Mouse (Mus musculus) olfactory bulb, adult 2 months (tissue): ENCODE data around the gene Impdh2. TPM values are rescaled to one million over a fixed set of nuclear protein-coding genes. Genes with fewer than 3 reads are reported as not detected.

ENCODE experiments used
- H3K27ac ChIP-seq: fragments of 200-500 bp; 2 replicates; pipeline ENCODE4 v1.5.1; 2012; ENCODE audit warnings: low read depth, low read length; ENCODE audit not compliant: insufficient read depth
- H3K4me1 ChIP-seq: fragments of 200-500 bp; 2 replicates; pipeline ENCODE4 v1.6.1; 2012; ENCODE audit warnings: low read length; ENCODE audit not compliant: control insufficient read depth, insufficient read depth
- H3K4me3 ChIP-seq: fragments of 200-500 bp; 2 replicates; pipeline ENCODE4 v1.5.1; 2012; ENCODE audit warnings: mild to moderate bottlenecking, low read depth, low read length, moderate library complexity; ENCODE audit not compliant: insufficient read depth
- CTCF ChIP-seq: fragments of 200-500 bp; IDR thresholded peaks from 2 replicates; pipeline ENCODE4 v1.5.1; 2012; ENCODE audit warnings: low read depth, mild to moderate bottlenecking, low read length, moderate library complexity; ENCODE audit not compliant: insufficient read depth
- POLR2A ChIP-seq: fragments of 200-500 bp; IDR thresholded peaks from 2 replicates; pipeline ENCODE4 v1.6.1; 2012; ENCODE audit warnings: mild to moderate bottlenecking, low read depth, low read length, moderate library complexity; ENCODE audit not compliant: insufficient read depth
- WGBS: fragments of 180-500 bp; shearing (Covaris S2); methylation state at CpG from one replicate; pipeline ENCODE4 v1.1.7; 2018; 5-methylcytosine and 5-hydroxymethylcytosine counted together
- polyA plus RNA-seq: library from polyadenylated mRNA; stranded (reverse); fragments of >200 nt; gene quantifications from 2 replicates; pipeline ENCODE4 v1.2.4, GENCODE M21; 2012; ENCODE audit warnings: low replicate concordance; ENCODE audit not compliant: missing spikeins, insufficient read depth, insufficient read length

Impdh2 gene
- polyA plus RNA-seq, 1 experiment: not detected

GRCm38 (mm10) chr9:108575321-108576297 is 15.5 kb downstream of the Impdh2 start:
- no peak overlapping the region for H3K4me3 ChIP-seq
- 84% methylated on average over 37 of the region's 37 CpGs for WGBS

DNA sequence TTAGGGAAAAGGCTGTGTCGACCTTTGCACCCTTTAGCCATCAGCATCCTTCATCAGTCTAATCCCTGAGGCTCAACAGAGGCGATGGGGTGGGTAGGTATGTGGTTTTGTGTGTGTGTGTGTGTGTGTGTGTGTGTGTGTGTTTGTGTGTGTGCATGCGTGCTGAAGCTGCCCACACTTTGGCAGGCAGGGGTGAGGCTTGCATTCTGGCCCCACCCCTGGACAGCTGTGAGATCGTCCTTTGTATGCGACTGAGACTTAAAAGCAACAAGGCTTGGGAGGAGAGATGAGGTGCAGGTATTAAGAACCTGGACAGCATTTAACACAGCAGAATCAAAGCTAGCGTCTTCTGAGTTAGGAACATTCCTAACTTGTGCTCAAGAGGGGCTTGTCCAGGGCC is 16.9 kb downstream of the Impdh2 start:
- peaks cover 59% of the 10 kb centered on the region for H3K4me1 ChIP-seq
- peak overlapping the region; percentile 10 for H3K4me3 ChIP-seq
- TF ChIP-seq CTCF: no peak
- TF ChIP-seq POLR2A: no peak
- no peak overlapping the region for H3K27ac ChIP-seq
- WGBS: 23% methylated on average over 6 of the region's 6 CpGs

More at GRCm38 (mm10) chr9:108575321-108576297, 15.5 kb downstream of the Impdh2 start:
- peaks cover 62% of the 10 kb centered on the region for H3K4me1 ChIP-seq
- no peak overlapping the region for H3K27ac ChIP-seq
- no peak for TF ChIP-seq POLR2A
- TF ChIP-seq CTCF: no peak

DNA sequence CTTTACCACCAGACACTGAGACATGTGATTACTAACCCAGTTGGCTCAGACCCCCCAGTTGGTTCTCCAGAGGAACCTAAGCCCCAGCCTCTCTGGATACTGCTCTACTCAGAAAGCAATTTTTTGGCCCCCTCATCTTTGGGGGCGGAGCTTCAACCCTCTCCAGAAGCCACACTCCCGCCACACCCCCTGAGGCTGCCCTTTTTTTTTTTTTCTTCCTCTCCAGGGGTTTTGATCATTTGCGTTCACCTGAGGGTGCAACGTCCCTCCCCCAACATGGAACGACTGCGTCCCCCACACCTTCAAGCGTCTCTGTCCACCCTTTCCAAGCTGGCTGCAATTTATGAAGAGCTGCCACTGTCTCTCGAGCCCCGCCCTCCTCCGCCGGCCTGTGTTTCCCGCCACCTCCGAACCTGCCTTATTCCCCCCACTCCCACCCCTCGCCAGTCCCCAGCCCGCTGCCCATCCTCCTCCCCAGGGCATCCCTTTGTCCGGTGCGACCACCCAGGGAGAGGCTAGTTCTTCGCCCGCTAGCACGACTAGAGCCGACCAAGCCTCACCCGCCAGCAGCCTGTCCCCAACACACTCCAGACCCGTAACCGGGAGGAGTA is 18.0 kb downstream of the Impdh2 start:
- Histone ChIP-seq H3K27ac (peak overlapping the region; percentile 91), H3K4me1 (peaks cover 59% of the 10 kb centered on the region), H3K4me3 (peak overlapping the region; percentile 90)
- WGBS: under 1% methylated on average over 24 of the region's 24 CpGs
- no peak for TF ChIP-seq POLR2A
- no peak for TF ChIP-seq CTCF

DNA sequence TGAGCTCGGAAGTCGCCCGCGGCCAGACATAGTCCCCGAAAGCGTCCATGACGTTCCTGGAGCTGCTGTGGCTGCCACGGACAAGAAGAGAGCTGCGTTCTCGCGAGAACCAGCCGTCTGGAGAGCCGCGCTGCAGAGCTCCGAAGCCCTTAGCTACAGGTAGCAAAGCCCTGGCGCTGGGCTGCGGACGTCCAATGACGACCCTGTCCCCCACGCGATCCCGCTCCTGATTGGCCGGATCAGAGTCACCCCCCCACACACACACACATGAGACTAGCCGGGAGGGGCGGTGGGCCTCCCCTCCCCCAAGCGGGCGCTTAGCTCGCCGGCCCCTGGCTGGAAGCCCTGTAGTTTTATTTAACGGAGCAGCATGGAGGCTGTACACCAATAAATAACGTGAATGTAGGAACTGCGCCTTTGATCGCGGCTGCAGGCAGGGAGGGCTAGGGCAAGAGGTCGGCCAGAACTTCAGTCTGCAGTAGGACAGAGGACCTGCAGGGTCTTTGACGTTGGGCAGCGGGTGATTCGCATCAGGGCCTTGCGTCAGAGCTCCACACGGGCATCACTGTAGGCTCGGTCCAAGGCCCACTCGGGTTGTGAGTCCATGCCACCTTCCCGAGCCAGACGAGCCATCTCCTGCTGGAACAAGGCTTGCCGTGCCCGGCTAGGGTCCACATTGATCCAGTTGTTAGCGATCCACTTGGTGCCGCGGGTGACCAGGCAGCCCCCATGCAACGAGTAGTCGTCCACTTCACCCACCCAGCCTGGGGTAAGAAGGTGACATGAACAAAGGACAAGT is 18.7 kb downstream of the Impdh2 start, which contains the start of gene Wdr6:
Gene Wdr6, minus strand, starts transcription at position 195 of the 799 bp plus-strand sequence.
- Histone ChIP-seq H3K27ac (peak within 1 kb of the TSS; percentile 91), H3K4me3 (peak within 1 kb of the TSS; percentile 90), H3K4me1 (peaks cover 52% of the 10 kb centered on the region)
- no peak for TF ChIP-seq CTCF
- TF ChIP-seq POLR2A: peak; percentile 81
- 4% methylated on average over 51 of the region's 51 CpGs for WGBS

- peaks cover 46% of the 10 kb centered on the region for H3K4me1 ChIP-seq
- TF ChIP-seq CTCF (no peak), POLR2A (no peak)
- peak overlapping the region; percentile 69 for H3K27ac ChIP-seq
- 40% methylated on average over 5 of the region's 5 CpGs for WGBS
- H3K4me3 ChIP-seq: peak overlapping the region; percentile 90; the same call in 1 of the 2 replicates
Observed at GRCm38 (mm10) chr9:108579344-108579690, 19.2 kb downstream of the Impdh2 start.

DNA sequence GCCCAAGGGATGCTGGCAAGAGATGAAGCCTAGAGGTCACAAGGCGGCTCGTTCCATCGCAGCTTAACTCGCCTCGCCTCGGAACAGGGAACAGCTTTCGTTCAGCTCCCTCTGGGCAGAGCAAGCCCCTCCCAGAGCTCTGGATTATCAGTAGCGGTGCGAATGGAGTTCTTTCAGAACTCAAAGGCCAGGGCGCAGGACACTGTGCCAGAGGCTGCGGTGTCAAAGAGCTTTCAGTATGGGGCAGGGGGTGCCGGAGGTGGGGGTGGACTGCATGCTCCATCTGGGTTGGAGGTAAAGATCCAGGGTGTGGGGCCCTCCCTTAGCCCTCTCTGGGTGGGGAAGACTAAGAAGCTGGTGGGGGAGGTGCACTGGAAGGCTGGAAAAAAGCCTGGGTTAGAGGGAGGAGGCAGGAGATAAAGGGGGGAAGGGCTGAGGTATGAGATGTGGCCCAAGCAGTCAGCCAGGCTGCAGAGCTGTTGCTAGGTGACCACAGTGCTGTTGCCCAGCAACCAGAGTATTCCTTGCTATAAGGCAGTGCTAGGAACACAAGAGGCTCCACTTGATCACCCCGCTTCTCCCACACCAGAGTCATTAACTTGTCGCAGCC is 27.6 kb downstream of the Impdh2 start:
- Histone ChIP-seq H3K4me1 (peaks cover 37% of the 10 kb centered on the region), H3K27ac (peak overlapping the region; percentile 94), H3K4me3 (peak overlapping the region; percentile 26; the same call in 1 of the 2 replicates)
- WGBS: 5% methylated on average over 14 of the region's 14 CpGs
- TF ChIP-seq CTCF: peak; percentile 13; the same call in 1 of the 2 replicates
- no peak for TF ChIP-seq POLR2A

GRCm38 (mm10) chr9:108589229-108589628 is 29.1 kb downstream of the Impdh2 start:
- H3K27ac ChIP-seq: peak overlapping the region; percentile 94
- H3K4me1 ChIP-seq: peaks cover 37% of the 10 kb centered on the region
- H3K4me3 ChIP-seq: no peak overlapping the region
- WGBS: 53% methylated on average over 5 of the region's 5 CpGs
- TF ChIP-seq POLR2A: no peak
- TF ChIP-seq CTCF: no peak

GRCm38 (mm10) chr9:108591462-108591861 is 31.4 kb downstream of the Impdh2 start:
- Histone ChIP-seq H3K4me3 (no peak overlapping the region), H3K27ac (no peak overlapping the region), H3K4me1 (peaks cover 38% of the 10 kb centered on the region)
- no peak for TF ChIP-seq POLR2A
- TF ChIP-seq CTCF: no peak
- 68% methylated on average over 4 of the region's 4 CpGs for WGBS
